Comparison of ENCODE assay signal across 8 mouse cellular contexts in the genomic region with DNA sequence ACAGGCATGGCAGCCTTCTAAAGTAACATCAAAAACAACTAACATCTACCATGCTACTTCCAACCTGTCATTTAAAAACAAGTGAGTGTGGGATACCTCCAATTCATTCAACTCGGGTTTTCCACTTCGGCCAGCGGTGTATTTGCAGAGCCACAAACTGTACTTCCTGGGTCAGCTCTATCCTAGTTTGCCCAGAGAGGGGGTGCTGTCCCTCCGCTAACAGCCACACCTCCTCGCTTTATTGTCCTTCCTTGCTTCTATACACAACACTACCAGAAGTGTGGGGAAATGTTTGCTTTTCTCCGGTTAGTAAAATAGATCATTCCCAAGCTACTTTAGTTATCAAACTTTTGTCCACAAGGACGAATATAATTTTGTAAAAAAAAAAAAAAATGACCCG. TPM values are rescaled to one million over a fixed set of nuclear protein-coding genes. Genes with fewer than 3 reads are reported as not detected.
DNase-seq lines count a peak whose midpoint lies in the region; ATAC-seq lines count a peak whose summit lies in the region.

No protein-coding gene starts in this region.

- H3K4me3 ChIP-seq in heart, embryonic 10.5 days: peak overlapping the region; percentile 84
- H3K4me3 ChIP-seq in hindbrain, embryonic 15.5 days: peak overlapping the region; percentile 60
- H3K4me3 ChIP-seq in midbrain, embryonic 14.5 days (replicated peaks; ENCODE audit: low read depth, low read length): peak overlapping the region; percentile 71

- no peak for DNase-seq in heart, embryonic 10.5 days (ENCODE audit: low spot score)
- no peak for DNase-seq in heart, postnatal 10 days
- peak; percentile 27 for DNase-seq in R1 (ENCODE audit: low read depth, low spot score)
- peak; percentile 13 for DNase-seq in midbrain, embryonic 14.5 days
- DNase-seq in ovary, postnatal 14 days (ENCODE audit: low spot score): no peak
- DNase-seq in urinary bladder, adult 2 months (ENCODE audit: low spot score): no peak
- DNase-seq in testis, postnatal 10 days (ENCODE audit: low spot score): no peak

- no peak overlapping the region for H3K27ac ChIP-seq in heart, embryonic 10.5 days
- no peak overlapping the region; the same call in 1 of the 2 replicates for H3K27ac ChIP-seq in hindbrain, embryonic 15.5 days (replicated peaks)
- H3K27ac ChIP-seq in midbrain, embryonic 14.5 days (replicated peaks; ENCODE audit: low read depth, low read length): no peak overlapping the region

- ATAC-seq in hindbrain, embryonic 15.5 days (ENCODE audit: low FRiP score, low read depth): no peak
- ATAC-seq in midbrain, embryonic 14.5 days (ENCODE audit: low FRiP score, low TSS enrichment): no peak

- intact Hi-C loops in heart, postnatal 10 days (cut with DNase I): loop anchor here (5.0 to 10.0 kb wide), 2 partner anchors 726 to 794 kb away; a partner anchor contains a TSS

- H3K9me3 ChIP-seq in heart, embryonic 10.5 days: no peaks in the 10 kb centered on the region
- no peaks in the 10 kb centered on the region for H3K9me3 ChIP-seq in hindbrain, embryonic 15.5 days
- no peaks in the 10 kb centered on the region for H3K9me3 ChIP-seq in midbrain, embryonic 14.5 days (ENCODE audit: control insufficient read depth, low read length)

- peaks cover 27% of the 10 kb centered on the region for H3K36me3 ChIP-seq in heart, embryonic 10.5 days
- H3K36me3 ChIP-seq in hindbrain, embryonic 15.5 days: peaks cover 23% of the 10 kb centered on the region
- peaks cover 31% of the 10 kb centered on the region for H3K36me3 ChIP-seq in midbrain, embryonic 14.5 days (ENCODE audit: control insufficient read depth, insufficient read depth, low read length)

- H3K4me2 ChIP-seq in hindbrain, embryonic 15.5 days: peak overlapping the region; percentile 97
- peak overlapping the region; percentile 100 for H3K4me2 ChIP-seq in midbrain, embryonic 14.5 days (ENCODE audit: low read length)

- 15% methylated on average over 8 of the region's 8 CpGs for WGBS in heart, embryonic 10.5 days
- 19% methylated on average over 8 of the region's 8 CpGs for WGBS in hindbrain, embryonic 15.5 days
- WGBS in midbrain, embryonic 14.5 days: 25% methylated on average over 8 of the region's 8 CpGs

- H3K9ac ChIP-seq in hindbrain, embryonic 15.5 days: peak overlapping the region; percentile 55
- H3K9ac ChIP-seq in midbrain, embryonic 14.5 days (replicated peaks; ENCODE audit: low read length): peak overlapping the region; percentile 69

- H3K4me1 ChIP-seq in heart, embryonic 10.5 days: peaks cover 19% of the 10 kb centered on the region
- H3K4me1 ChIP-seq in hindbrain, embryonic 15.5 days (replicated peaks): peaks cover 22% of the 10 kb centered on the region
- peaks cover 10% of the 10 kb centered on the region; the same call in 1 of the 2 replicates for H3K4me1 ChIP-seq in midbrain, embryonic 14.5 days (ENCODE audit: control insufficient read depth, insufficient read depth, low read length)

- no peaks in the 10 kb centered on the region for H3K27me3 ChIP-seq in heart, embryonic 10.5 days (ENCODE audit: insufficient read depth, poor library complexity, severe bottlenecking)
- no peaks in the 10 kb centered on the region for H3K27me3 ChIP-seq in hindbrain, embryonic 15.5 days
- no peaks in the 10 kb centered on the region for H3K27me3 ChIP-seq in midbrain, embryonic 14.5 days (ENCODE audit: control insufficient read depth, insufficient read depth, low read length)

RNA-seq across cellular contexts. Expression of a gene that starts 0.7 kb away (rescaled TPM):
- 32.2 and 35.3 TPM in 2 replicates for polyA plus RNA-seq in heart, embryonic 10.5 days (2016; fragmentation: Nextera tagmentation; extraction: Ambion mirVana)
- total RNA-seq in heart, postnatal 10 days (2021): 10 to 100 TPM; 10.6 to 12.3 TPM
- 35.0 and 35.8 TPM in 2 replicates for polyA plus RNA-seq in hindbrain, embryonic 15.5 days (2015; fragmentation: Nextera tagmentation; extraction: Ambion mirVana)
- 31.6 and 32.6 TPM in 2 replicates for polyA plus RNA-seq in midbrain, embryonic 14.5 days (2014; fragmentation: Nextera tagmentation; extraction: Ambion mirVana)
- 9.4 and 12.4 TPM in 2 replicates for polyA plus RNA-seq in urinary bladder, adult 2 months (2012; rRNA removed)

RNA-seq across cellular contexts. Expression of a gene that starts 0.8 kb away (rescaled TPM):
- polyA plus RNA-seq in heart, embryonic 10.5 days (2016; fragmentation: Nextera tagmentation; extraction: Ambion mirVana): 3.8 and 4.1 TPM in 2 replicates
- under 1 TPM; 0.32 to 0.69 TPM for total RNA-seq in heart, postnatal 10 days (2021)
- 25.2 and 29.3 TPM in 2 replicates for polyA plus RNA-seq in hindbrain, embryonic 15.5 days (2015; fragmentation: Nextera tagmentation; extraction: Ambion mirVana)
- polyA plus RNA-seq in midbrain, embryonic 14.5 days (2014; fragmentation: Nextera tagmentation; extraction: Ambion mirVana): 12.6 and 21.9 TPM in 2 replicates
- 1.7 and 1.8 TPM in 2 replicates for polyA plus RNA-seq in urinary bladder, adult 2 months (2012; rRNA removed)

Comparison
In these comparisons a context has a peak if more than half of its experiments do, and no peak if none do; other contexts are left out.
1. DNase-seq: peak in R1 (single experiment) and midbrain, embryonic 14.5 days (single experiment); none in heart, embryonic 10.5 days (single experiment), heart, postnatal 10 days (0 of 2), ovary, postnatal 14 days (single experiment), urinary bladder, adult 2 months (single experiment) and testis, postnatal 10 days (single experiment).
2. Peak in every context shown above with its lines, with median percentiles within 50 percentile points of each other: H3K4me3 ChIP-seq.